Mouse (Mus musculus): ENCODE measurements around the gene Fam155a.

Gene Fam155a

DNA sequence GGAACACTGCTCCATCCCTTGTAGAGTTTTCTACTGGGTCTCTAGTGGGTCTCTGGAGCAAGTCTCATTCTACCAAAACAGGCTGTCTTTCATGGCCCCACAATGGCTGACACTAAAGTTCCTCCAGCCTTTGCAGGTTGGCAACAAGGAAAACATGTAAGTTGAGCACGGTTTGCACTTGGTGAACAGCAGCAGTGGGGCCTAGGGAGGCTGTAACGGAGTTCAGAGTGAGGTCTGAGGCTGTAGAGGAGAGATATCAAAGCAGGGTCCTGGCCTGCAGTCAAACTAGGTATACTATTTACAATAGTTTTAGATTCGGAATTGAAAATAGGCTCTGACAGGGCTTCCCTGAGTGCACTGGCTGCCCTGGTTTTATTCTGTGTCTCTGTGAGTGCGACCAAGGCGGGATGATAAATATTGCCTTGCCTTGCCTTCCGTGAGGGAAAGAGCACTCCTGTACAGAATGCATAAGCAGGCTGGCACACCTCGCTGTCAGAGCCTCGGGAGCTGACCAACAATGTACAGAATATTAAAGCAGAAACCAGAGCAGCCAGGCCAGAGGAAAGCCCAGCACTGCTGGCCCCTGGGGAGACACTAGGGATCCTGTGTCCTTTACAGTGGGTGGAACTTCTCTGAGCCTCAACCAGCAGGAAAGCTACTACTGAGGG lies 277.3 kb downstream of the Fam155a start:
- DNase-seq (ENCODE audit: extremely low spot score): no peak

DNA sequence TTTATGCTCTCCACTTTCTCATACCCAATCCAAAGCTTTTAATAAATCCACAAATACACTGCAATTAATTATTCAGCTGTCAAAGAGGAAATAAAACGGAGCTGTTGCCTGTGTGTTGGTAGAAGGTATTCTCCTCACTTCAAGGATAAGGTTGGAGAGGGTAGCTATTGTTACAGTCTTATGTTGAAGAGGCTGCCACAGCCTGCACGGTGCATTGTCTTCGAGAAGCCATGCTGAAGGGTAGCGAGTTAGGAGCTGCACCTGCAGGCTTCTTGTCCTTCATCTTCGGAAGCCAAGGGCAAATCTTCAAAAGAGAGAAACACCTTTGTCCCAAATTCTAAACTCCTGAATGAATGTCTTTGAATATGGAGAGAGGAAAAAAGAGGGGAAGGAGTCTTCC lies 288.4 kb downstream of the Fam155a start:
- DNase-seq (ENCODE audit: extremely low spot score): no peak

- DNase-seq (ENCODE audit: extremely low spot score): no peak
Measured at GRCm38 (mm10) chr8:9471290-9471689, 299.7 kb downstream of the Fam155a start.

DNA sequence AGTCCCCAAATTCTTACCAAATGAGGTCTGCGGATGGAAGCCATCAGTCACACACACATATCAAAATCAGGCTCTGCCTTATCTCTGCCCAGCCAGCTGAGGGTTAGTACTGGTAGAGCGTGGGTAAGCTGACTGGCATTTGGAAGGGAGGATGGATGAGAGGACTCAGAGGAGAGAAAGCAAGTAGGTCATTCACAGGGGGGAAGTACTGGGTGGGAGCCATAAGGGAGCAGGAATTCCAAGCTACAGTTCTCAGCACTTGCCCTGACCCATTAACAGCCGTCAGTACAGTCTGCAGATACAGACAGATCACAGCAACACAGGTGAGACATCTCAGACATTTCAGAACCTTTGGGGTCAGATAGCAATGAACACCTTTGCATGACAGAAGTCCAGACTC lies 300.8 kb downstream of the Fam155a start:
- no peak for DNase-seq (ENCODE audit: extremely low spot score)

GRCm38 (mm10) chr8:9461111-9461510 lies 309.9 kb downstream of the Fam155a start:
- DNase-seq (ENCODE audit: extremely low spot score): no peak

- DNase-seq (ENCODE audit: extremely low spot score): no peak
Measured at GRCm38 (mm10) chr8:9460707-9461106, 310.3 kb downstream of the Fam155a start.

DNA sequence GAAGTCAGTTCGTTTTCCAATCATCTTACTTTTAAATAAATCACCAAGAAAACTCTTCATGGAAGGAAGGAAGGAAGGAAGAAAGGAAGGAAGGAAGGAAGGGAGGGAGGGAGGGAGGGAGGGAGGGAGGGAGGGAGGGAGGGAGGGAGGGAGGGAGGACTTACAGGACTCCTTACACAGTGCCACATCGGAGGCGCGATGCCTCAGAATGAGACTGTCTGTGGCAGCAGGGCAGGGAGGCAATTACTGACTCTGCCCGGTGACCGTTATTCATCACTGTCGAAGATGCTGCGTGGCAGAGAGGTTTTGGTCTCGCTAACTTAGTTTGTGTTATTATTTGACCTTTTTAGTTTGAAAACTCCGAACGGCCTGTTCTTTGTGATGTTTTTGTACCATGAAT lies 312.3 kb downstream of the Fam155a start:
- DNase-seq (ENCODE audit: extremely low spot score): no peak

GRCm38 (mm10) chr8:9455138-9455537 lies 315.8 kb downstream of the Fam155a start:
- no peak for DNase-seq (ENCODE audit: extremely low spot score)

DNA sequence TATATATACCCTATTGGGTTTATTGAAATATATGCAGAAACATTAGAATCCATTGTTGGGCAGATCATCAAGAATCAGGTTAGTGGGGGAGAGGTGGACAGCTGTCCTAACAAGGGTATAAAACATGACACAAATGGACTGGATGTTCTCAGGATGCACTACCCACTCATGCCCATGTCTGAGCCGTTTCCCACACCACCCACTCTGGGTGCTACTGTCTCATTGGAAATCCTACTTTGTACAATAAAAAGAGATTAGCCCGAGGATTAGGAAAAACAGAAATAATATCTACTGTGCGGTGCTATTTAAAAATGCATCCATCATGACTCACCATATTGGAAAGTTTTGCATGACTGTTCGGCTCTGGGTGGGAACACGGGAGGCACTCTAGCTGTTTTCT lies 317.2 kb downstream of the Fam155a start:
- DNase-seq (ENCODE audit: extremely low spot score): no peak

DNA sequence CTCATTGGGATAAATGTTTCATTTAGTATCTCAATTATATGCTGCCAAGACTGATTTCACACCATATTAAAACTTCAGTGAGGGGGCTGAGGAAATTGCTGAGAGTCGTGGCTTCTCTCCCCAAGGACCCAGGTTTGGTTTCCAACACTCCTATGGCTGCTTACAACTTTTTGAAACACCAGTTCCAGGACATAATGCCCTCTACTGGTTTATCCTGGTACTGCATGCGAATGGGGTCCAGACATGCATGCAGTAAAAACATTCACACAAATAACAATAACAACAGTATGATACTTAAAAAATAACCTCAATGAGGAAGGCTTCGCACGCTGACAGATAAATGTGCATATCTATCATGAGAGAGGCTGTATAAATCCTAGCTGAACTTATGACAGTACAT lies 319.4 kb downstream of the Fam155a start:
- no peak for DNase-seq (ENCODE audit: extremely low spot score)

- no peak for DNase-seq (ENCODE audit: extremely low spot score)
Measured at GRCm38 (mm10) chr8:9448613-9449012, 322.3 kb downstream of the Fam155a start.

DNA sequence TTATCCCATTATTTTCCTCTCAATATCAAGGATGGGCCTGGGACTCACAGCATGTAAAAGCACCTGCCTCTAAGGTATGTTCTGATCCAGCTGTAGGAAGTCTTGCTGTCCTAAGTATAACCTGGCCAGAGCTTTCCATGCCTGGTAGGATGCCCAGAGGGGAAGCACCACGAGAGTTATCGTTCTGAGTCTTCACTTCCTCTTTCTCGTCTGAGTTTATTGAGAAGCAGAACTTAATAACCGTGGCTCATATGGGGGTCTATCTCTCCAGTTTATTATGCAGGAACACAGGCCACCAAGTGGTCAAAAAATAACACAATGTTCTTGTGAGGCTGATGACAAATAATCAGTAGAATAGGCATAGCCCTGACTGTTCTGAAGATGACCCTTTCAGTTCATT lies 333.1 kb downstream of the Fam155a start:
- no peak for DNase-seq (ENCODE audit: extremely low spot score)

DNA sequence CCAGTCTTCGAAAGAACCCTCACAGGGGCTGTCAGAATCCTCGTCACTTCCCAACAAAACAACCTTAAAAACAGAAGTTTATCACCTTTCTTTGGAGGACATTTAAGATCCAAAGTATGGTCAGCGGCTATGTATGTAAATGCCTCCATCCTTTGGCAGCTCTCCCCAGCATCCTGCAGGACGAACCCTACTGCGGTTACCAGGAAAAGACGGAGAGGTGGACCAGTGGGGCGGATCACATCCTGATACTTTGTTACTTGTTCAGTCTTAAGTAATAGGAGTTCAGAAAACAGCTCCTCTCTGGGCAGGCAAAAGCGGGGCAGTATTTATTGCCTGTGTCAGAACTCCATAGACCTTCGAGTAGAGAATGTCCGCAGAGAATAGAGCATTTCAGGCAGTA lies 335.5 kb downstream of the Fam155a start:
- peak; percentile 8 for DNase-seq (ENCODE audit: extremely low spot score)

DNA sequence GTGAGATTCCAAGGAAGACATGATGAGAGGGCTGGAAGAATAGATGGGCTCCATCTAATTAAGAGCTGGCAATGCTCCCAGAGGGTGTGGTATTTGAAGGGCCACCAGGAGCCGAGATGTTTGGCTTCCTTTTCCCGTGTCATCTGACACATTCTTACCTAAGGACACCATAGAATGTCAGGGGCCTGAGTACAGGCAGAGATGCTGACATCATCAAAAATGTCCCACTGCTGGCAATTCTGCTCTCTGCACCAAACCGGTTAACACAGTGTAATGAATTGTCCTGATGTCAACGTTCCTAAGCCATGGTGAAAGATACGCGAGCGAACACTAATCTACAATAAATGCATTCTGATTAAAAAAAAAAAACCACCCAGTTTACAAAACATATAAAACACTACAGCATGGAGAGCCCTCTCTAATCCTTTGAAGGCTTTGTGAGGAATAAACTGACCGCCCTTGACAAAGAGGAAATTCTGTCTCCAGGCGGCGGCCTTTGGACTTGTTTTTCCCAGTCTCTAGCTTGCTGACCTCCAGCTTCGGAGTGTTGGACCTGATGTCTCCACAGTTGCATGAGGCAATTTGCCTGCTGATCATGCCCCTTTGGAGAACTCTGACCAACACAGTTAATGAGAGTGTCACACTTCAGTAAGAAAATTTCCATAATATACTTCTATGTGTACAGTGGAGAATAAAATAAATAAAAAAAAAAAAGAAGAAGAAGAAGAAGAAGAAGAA lies 338.2 kb downstream of the Fam155a start:
- no peak for DNase-seq (ENCODE audit: extremely low spot score)

GRCm38 (mm10) chr8:9428846-9429245 lies 342.1 kb downstream of the Fam155a start:
- DNase-seq (ENCODE audit: extremely low spot score): no peak

DNA sequence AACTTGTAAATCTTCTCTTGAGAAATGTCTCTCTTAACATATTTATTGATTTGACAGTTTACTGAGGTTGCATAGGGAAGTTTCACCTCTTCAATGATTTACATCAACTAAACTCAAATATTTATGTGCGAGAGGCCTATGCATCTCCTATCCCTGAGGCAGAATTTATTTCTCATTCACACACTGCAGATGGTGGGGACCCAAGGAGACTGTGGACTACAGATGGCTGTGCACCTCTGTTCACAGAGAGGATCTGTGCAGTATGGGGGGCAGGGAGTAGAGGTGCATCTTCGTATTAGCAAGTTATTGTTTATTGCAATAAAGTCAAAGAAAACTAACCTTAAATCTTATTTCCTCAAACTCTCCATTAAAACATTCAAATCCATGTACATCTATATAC lies 346.9 kb downstream of the Fam155a start:
- DNase-seq (ENCODE audit: extremely low spot score): no peak

- DNase-seq (ENCODE audit: extremely low spot score): no peak
Measured at GRCm38 (mm10) chr8:9423590-9423989, 347.4 kb downstream of the Fam155a start.

GRCm38 (mm10) chr8:9423184-9423583 lies 347.8 kb downstream of the Fam155a start:
- no peak for DNase-seq (ENCODE audit: extremely low spot score)

GRCm38 (mm10) chr8:9418856-9419800 lies 351.8 kb downstream of the Fam155a start:
- no peak for DNase-seq (ENCODE audit: extremely low spot score)

DNA sequence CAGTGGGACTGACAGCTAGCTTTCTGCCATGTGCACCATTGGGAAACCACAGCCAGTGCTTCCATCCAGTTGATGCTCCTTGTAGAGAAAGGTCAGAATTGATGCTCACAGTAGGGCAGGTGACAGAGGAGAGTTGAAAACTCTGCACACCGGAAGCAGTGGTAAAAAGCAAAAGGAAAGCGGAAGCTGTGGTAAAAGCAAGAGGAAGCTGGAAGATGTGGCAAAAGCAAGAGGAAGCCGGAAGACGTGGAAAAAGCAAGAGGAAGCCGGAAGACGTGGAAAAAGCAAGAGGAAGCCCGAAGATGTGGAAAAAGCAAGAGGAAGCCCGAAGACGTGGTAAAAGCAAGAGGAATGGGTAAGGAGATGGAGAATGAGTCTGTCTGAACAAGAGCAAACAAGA lies 354.8 kb downstream of the Fam155a start:
- DNase-seq (ENCODE audit: extremely low spot score): no peak

DNA sequence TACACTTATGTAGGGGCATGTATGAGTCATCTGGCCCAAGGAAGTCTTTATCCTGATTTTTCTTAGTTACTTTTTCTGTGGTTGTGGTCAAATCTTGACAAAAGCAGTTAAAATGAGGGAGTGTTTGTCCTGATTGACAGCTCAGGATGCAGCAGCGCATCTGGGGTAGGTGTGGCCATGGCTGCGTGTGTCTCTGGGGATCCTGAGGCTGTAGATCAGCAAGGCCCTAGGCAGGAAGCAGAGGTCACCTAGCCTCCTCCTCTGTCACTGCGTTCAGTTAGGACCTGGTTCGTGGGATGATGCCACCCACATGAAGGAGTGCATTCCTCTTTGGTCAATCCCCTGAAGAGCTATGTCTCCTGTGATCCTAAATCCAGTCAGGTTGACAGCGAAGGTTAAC lies 362.5 kb downstream of the Fam155a start:
- no peak for DNase-seq (ENCODE audit: extremely low spot score)

- DNase-seq (ENCODE audit: extremely low spot score): no peak
Measured at GRCm38 (mm10) chr8:9406204-9406603, 364.8 kb downstream of the Fam155a start.

All from embryo, embryonic 9.5 days (tissue).